Mouse (Mus musculus): Measurements from ENCODE around the gene Mapt. TPM values are rescaled to one million over a fixed set of nuclear protein-coding genes. Genes with fewer than 3 reads are reported as not detected.

Gene Mapt
- polyA plus RNA-seq, 1 experiment from 2014 or later, result 939 TPM

DNA sequence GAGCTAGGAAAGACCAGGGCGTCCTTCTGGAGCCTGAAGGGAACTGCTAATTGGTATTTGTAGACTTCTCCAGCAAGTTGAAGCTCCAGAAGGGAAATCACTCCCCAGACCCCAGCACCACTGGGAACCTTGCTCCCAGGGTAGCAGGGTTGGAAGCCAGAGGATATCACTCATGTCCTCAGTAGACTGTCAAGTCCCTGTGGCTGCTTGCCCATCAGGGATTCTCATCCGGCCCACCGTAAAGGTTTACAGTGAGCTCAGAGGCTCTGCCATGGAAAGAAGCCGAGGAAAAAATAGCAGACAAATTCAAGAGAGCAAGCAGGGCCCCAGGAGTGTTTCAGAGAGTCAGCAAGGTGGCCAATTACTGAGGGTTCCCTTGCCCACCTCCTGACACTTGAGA, 47.9 kb downstream of the Mapt start:
- Histone ChIP-seq H3K4me3 (replicated peaks; ENCODE audit: low read length) (no peak overlapping the region), H3K9me3 (ENCODE audit: control insufficient read depth, low read length) (no peaks in the 10 kb centered on the region), H3K4me1 (replicated peaks; ENCODE audit: control insufficient read depth, insufficient read depth, low read length) (no peaks in the 10 kb centered on the region), H3K36me3 (replicated peaks; ENCODE audit: control insufficient read depth, insufficient read depth) (peaks cover 20% of the 10 kb centered on the region), H3K4me2 (replicated peaks) (no peak overlapping the region), H3K9ac (no peak overlapping the region), H3K27ac (no peak overlapping the region), H3K27me3 (ENCODE audit: control insufficient read depth, insufficient read depth, low read length) (no peaks in the 10 kb centered on the region)
- ATAC-seq (ENCODE audit: low FRiP score), result no peak
- no peak for DNase-seq (ENCODE audit: low spot score)
- 82% methylated on average over 4 of the region's 4 CpGs for WGBS

GRCm38 (mm10) chr11:104279538-104279937, 48.3 kb downstream of the Mapt start:
- Histone ChIP-seq H3K4me1 (replicated peaks; ENCODE audit: control insufficient read depth, insufficient read depth, low read length) (no peaks in the 10 kb centered on the region), H3K4me2 (replicated peaks) (no peak overlapping the region), H3K4me3 (replicated peaks; ENCODE audit: low read length) (no peak overlapping the region), H3K27me3 (ENCODE audit: control insufficient read depth, insufficient read depth, low read length) (no peaks in the 10 kb centered on the region), H3K9me3 (ENCODE audit: control insufficient read depth, low read length) (no peaks in the 10 kb centered on the region), H3K36me3 (replicated peaks; ENCODE audit: control insufficient read depth, insufficient read depth) (peaks cover 25% of the 10 kb centered on the region), H3K27ac (no peak overlapping the region), H3K9ac (no peak overlapping the region)
- DNase-seq (ENCODE audit: low spot score) (no peak), ATAC-seq (ENCODE audit: low FRiP score) (no peak)
- WGBS, result 82% methylated on average over 3 of the region's 3 CpGs

- DNase-seq (ENCODE audit: low spot score), result no peak
- no peak overlapping the region for H3K4me2 ChIP-seq (replicated peaks)
- no peaks in the 10 kb centered on the region for H3K4me1 ChIP-seq (replicated peaks; ENCODE audit: control insufficient read depth, insufficient read depth, low read length)
- no peaks in the 10 kb centered on the region for H3K27me3 ChIP-seq (ENCODE audit: control insufficient read depth, insufficient read depth, low read length)
- H3K9me3 ChIP-seq (ENCODE audit: control insufficient read depth, low read length), result no peaks in the 10 kb centered on the region
- no peak overlapping the region for H3K9ac ChIP-seq
- 83% methylated on average over 5 of the region's 5 CpGs for WGBS
- H3K4me3 ChIP-seq (replicated peaks; ENCODE audit: low read length), result no peak overlapping the region
- no peak for ATAC-seq (ENCODE audit: low FRiP score)
- H3K36me3 ChIP-seq (replicated peaks; ENCODE audit: control insufficient read depth, insufficient read depth), result peaks cover 45% of the 10 kb centered on the region
- H3K27ac ChIP-seq, result no peak overlapping the region
Observed at GRCm38 (mm10) chr11:104281501-104281900, 50.3 kb downstream of the Mapt start.

DNA sequence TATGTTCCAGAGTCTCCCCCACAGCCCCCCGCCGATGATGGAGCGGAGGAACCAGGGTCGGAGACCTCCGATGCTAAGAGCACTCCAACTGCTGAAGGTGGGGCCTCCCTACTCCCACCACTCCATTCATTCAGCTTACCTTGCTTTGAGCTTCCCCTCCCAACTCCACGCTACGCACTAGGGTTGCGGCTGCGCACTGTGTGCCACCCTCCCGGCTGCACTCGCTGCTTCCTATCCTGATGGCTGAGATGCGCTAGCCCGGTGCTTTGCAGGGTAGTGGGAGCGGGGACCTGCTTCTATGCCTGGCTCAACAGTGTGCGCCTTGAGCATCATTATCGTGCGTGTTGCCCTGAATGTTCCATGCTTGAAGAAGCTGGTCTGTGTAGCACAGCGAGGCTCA, 55.9 kb downstream of the Mapt start:
- no peak overlapping the region for H3K4me2 ChIP-seq (replicated peaks)
- H3K4me1 ChIP-seq (replicated peaks; ENCODE audit: control insufficient read depth, insufficient read depth, low read length), result peaks cover 9% of the 10 kb centered on the region
- no peak overlapping the region for H3K4me3 ChIP-seq (replicated peaks; ENCODE audit: low read length)
- H3K9ac ChIP-seq, result no peak overlapping the region
- DNase-seq (ENCODE audit: low spot score) (no peak), ATAC-seq (ENCODE audit: low FRiP score) (no peak)
- H3K27me3 ChIP-seq (ENCODE audit: control insufficient read depth, insufficient read depth, low read length), result no peaks in the 10 kb centered on the region
- H3K27ac ChIP-seq, result no peak overlapping the region
- 95% methylated on average over 18 of the region's 18 CpGs for WGBS
- peaks cover 73% of the 10 kb centered on the region for H3K36me3 ChIP-seq (replicated peaks; ENCODE audit: control insufficient read depth, insufficient read depth)
- no peaks in the 10 kb centered on the region for H3K9me3 ChIP-seq (ENCODE audit: control insufficient read depth, low read length)

GRCm38 (mm10) chr11:104288835-104289198, 57.6 kb downstream of the Mapt start:
- Histone ChIP-seq H3K4me3 (replicated peaks; ENCODE audit: low read length) (no peak overlapping the region), H3K27ac (peak overlapping the region; percentile 46; the same call in 1 of the 2 replicates), H3K4me2 (replicated peaks) (no peak overlapping the region), H3K9me3 (ENCODE audit: control insufficient read depth, low read length) (no peaks in the 10 kb centered on the region), H3K4me1 (replicated peaks; ENCODE audit: control insufficient read depth, insufficient read depth, low read length) (peaks cover 9% of the 10 kb centered on the region), H3K27me3 (ENCODE audit: control insufficient read depth, insufficient read depth, low read length) (no peaks in the 10 kb centered on the region), H3K36me3 (replicated peaks; ENCODE audit: control insufficient read depth, insufficient read depth) (peaks cover 79% of the 10 kb centered on the region), H3K9ac (no peak overlapping the region)
- ATAC-seq (ENCODE audit: low FRiP score) (peak; percentile 38; the same call in 1 of the 2 replicates), DNase-seq (ENCODE audit: low spot score) (no peak)
- WGBS, result 62% methylated on average over 6 of the region's 6 CpGs

GRCm38 (mm10) chr11:104289199-104290031, 58.2 kb downstream of the Mapt start:
- no peaks in the 10 kb centered on the region for H3K9me3 ChIP-seq (ENCODE audit: control insufficient read depth, low read length)
- WGBS, result 24% methylated on average over 13 of the region's 13 CpGs

GRCm38 (mm10) chr11:104292443-104293220, 61.4 kb downstream of the Mapt start:
- no peak overlapping the region for H3K27ac ChIP-seq
- ATAC-seq (ENCODE audit: low FRiP score) (no peak), DNase-seq (ENCODE audit: low spot score) (no peak)
- no peak overlapping the region for H3K9ac ChIP-seq
- 88% methylated on average over 7 of the region's 7 CpGs for WGBS
- no peak overlapping the region for H3K4me2 ChIP-seq (replicated peaks)
- no peaks in the 10 kb centered on the region for H3K27me3 ChIP-seq (ENCODE audit: control insufficient read depth, insufficient read depth, low read length)
- H3K4me1 ChIP-seq (replicated peaks; ENCODE audit: control insufficient read depth, insufficient read depth, low read length), result peaks cover 9% of the 10 kb centered on the region
- no peak overlapping the region for H3K4me3 ChIP-seq (replicated peaks; ENCODE audit: low read length)
- H3K36me3 ChIP-seq (replicated peaks; ENCODE audit: control insufficient read depth, insufficient read depth), result peaks cover 76% of the 10 kb centered on the region
- H3K9me3 ChIP-seq (ENCODE audit: control insufficient read depth, low read length), result no peaks in the 10 kb centered on the region

More at GRCm38 (mm10) chr11:104289199-104290031, 58.2 kb downstream of the Mapt start:
- Histone ChIP-seq H3K4me3 (replicated peaks; ENCODE audit: low read length) (no peak overlapping the region), H3K27ac (peak overlapping the region; percentile 68), H3K4me1 (replicated peaks; ENCODE audit: control insufficient read depth, insufficient read depth, low read length) (peaks cover 9% of the 10 kb centered on the region), H3K27me3 (ENCODE audit: control insufficient read depth, insufficient read depth, low read length) (no peaks in the 10 kb centered on the region), H3K9ac (0 out of 2 replicates have a peak overlapping the region, but pooled peaks have one; percentile 29), H3K4me2 (replicated peaks) (no peak overlapping the region), H3K36me3 (replicated peaks; ENCODE audit: control insufficient read depth, insufficient read depth) (peaks cover 79% of the 10 kb centered on the region)
- ATAC-seq (ENCODE audit: low FRiP score) (peak; percentile 35), DNase-seq (ENCODE audit: low spot score) (peak; percentile 46)

DNA sequence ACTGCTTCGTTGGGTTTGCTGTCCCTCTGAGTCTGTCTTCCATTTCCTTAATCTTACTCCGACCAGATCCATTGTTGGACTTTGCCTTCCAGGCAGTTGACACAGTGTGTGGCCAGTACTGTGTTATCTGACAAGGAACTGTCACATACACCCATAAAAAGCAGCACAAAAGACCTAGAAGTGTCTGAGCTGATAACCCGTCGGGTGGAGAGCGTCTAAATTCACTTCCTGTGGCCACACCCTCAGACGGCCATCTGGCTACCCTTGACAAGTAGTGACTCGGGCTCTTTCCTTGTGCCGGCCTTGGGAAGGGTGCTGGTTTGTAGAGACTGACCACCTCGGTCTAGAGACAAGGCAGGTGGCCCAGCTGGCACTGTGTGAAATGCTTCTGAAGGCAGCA, 62.1 kb downstream of the Mapt start:
- peaks cover 76% of the 10 kb centered on the region for H3K36me3 ChIP-seq (replicated peaks; ENCODE audit: control insufficient read depth, insufficient read depth)
- ATAC-seq (ENCODE audit: low FRiP score) (no peak), DNase-seq (ENCODE audit: low spot score) (no peak)
- WGBS, result 84% methylated on average over 9 of the region's 9 CpGs
- H3K4me2 ChIP-seq (replicated peaks), result no peak overlapping the region
- H3K9ac ChIP-seq, result no peak overlapping the region
- H3K4me3 ChIP-seq (replicated peaks; ENCODE audit: low read length), result no peak overlapping the region
- peaks cover 9% of the 10 kb centered on the region for H3K4me1 ChIP-seq (replicated peaks; ENCODE audit: control insufficient read depth, insufficient read depth, low read length)
- no peak overlapping the region for H3K27ac ChIP-seq
- H3K27me3 ChIP-seq (ENCODE audit: control insufficient read depth, insufficient read depth, low read length), result no peaks in the 10 kb centered on the region
- no peaks in the 10 kb centered on the region for H3K9me3 ChIP-seq (ENCODE audit: control insufficient read depth, low read length)

GRCm38 (mm10) chr11:104295145-104295544, 64.0 kb downstream of the Mapt start:
- Histone ChIP-seq H3K36me3 (replicated peaks; ENCODE audit: control insufficient read depth, insufficient read depth) (peaks cover 82% of the 10 kb centered on the region), H3K4me3 (replicated peaks; ENCODE audit: low read length) (no peak overlapping the region), H3K4me2 (replicated peaks) (no peak overlapping the region), H3K27ac (no peak overlapping the region), H3K4me1 (replicated peaks; ENCODE audit: control insufficient read depth, insufficient read depth, low read length) (no peaks in the 10 kb centered on the region), H3K9ac (no peak overlapping the region), H3K9me3 (ENCODE audit: control insufficient read depth, low read length) (no peaks in the 10 kb centered on the region), H3K27me3 (ENCODE audit: control insufficient read depth, insufficient read depth, low read length) (no peaks in the 10 kb centered on the region)
- no peak for DNase-seq (ENCODE audit: low spot score)
- WGBS, result 56% methylated on average over 5 of the region's 5 CpGs
- ATAC-seq (ENCODE audit: low FRiP score), result no peak
